Mouse (Mus musculus): Measurements from ENCODE around the gene Slc7a1.

The Slc7a1 gene

GRCm38 (mm10) chr5:148399660-148400443, at the start of gene Slc7a1:
Gene Slc7a1 (minus strand): TSS chr5:148399904.
- DNase-seq (ENCODE audit: low spot score in 2 of 2), result peak; percentile 88

GRCm38 (mm10) chr5:148444974-148445373, 45.3 kb upstream of the Slc7a1 start:
- DNase-seq (ENCODE audit: low spot score in 2 of 2), result no peak

- DNase-seq (ENCODE audit: low spot score in 2 of 2), result no peak
Observed at GRCm38 (mm10) chr5:148443734-148444133, 44.0 kb upstream of the Slc7a1 start.

- no peak for DNase-seq (ENCODE audit: low spot score in 2 of 2)
Observed at GRCm38 (mm10) chr5:148435660-148436059, 36.0 kb upstream of the Slc7a1 start.

GRCm38 (mm10) chr5:148432121-148432520, 32.4 kb upstream of the Slc7a1 start:
- DNase-seq (ENCODE audit: low spot score in 2 of 2), result no peak

- DNase-seq (ENCODE audit: low spot score in 2 of 2), result no peak
Observed at GRCm38 (mm10) chr5:148428846-148429245, 29.1 kb upstream of the Slc7a1 start.

GRCm38 (mm10) chr5:148425136-148425535, 25.4 kb upstream of the Slc7a1 start:
- no peak for DNase-seq (ENCODE audit: low spot score in 2 of 2)

- no peak for DNase-seq (ENCODE audit: low spot score in 2 of 2)
Observed at GRCm38 (mm10) chr5:148421326-148421725, 21.6 kb upstream of the Slc7a1 start.

- peak in 1 of 2 experiments; percentile 7 for DNase-seq (ENCODE audit: low spot score in 2 of 2)
Observed at GRCm38 (mm10) chr5:148419112-148419526, 19.4 kb upstream of the Slc7a1 start.

- DNase-seq (ENCODE audit: low spot score in 2 of 2), result no peak
Observed at GRCm38 (mm10) chr5:148418436-148418835, 18.7 kb upstream of the Slc7a1 start.

GRCm38 (mm10) chr5:148417756-148418155, 18.1 kb upstream of the Slc7a1 start:
- no peak for DNase-seq (ENCODE audit: low spot score in 2 of 2)

- no peak for DNase-seq (ENCODE audit: low spot score in 2 of 2)
Observed at GRCm38 (mm10) chr5:148416461-148416860, 16.8 kb upstream of the Slc7a1 start.

- DNase-seq (ENCODE audit: low spot score in 2 of 2), result no peak
Observed at GRCm38 (mm10) chr5:148414233-148414632, 14.5 kb upstream of the Slc7a1 start.

GRCm38 (mm10) chr5:148412504-148412903, 12.8 kb upstream of the Slc7a1 start:
- DNase-seq (ENCODE audit: low spot score in 2 of 2), result no peak

- DNase-seq (ENCODE audit: low spot score in 2 of 2), result no peak
Observed at GRCm38 (mm10) chr5:148409465-148409864, 9.8 kb upstream of the Slc7a1 start.

- DNase-seq (ENCODE audit: low spot score in 2 of 2), result no peak
Observed at GRCm38 (mm10) chr5:148406913-148407312, 7.2 kb upstream of the Slc7a1 start.

GRCm38 (mm10) chr5:148404548-148404947, 4.8 kb upstream of the Slc7a1 start:
- no peak for DNase-seq (ENCODE audit: low spot score in 2 of 2)

GRCm38 (mm10) chr5:148402641-148403040, 2.9 kb upstream of the Slc7a1 start:
- DNase-seq (ENCODE audit: low spot score in 2 of 2), result no peak

GRCm38 (mm10) chr5:148398766-148399659, 691 bp downstream of the Slc7a1 start:
- DNase-seq (ENCODE audit: low spot score in 2 of 2), result peak; percentile 12 to 50

- DNase-seq (ENCODE audit: low spot score in 2 of 2), result no peak
Observed at GRCm38 (mm10) chr5:148398451-148398765, 1.3 kb downstream of the Slc7a1 start.

- DNase-seq (ENCODE audit: low spot score in 2 of 2), result no peak
Observed at GRCm38 (mm10) chr5:148397911-148398310, 1.8 kb downstream of the Slc7a1 start.

GRCm38 (mm10) chr5:148397418-148397817, 2.3 kb downstream of the Slc7a1 start:
- no peak for DNase-seq (ENCODE audit: low spot score in 2 of 2)

- DNase-seq (ENCODE audit: low spot score in 2 of 2), result no peak
Observed at GRCm38 (mm10) chr5:148393316-148393715, 6.4 kb downstream of the Slc7a1 start.

All from thymus, postnatal 10 days (tissue).